Mouse (Mus musculus) telencephalon, adult 2 months (tissue): ENCODE results near the gene Slc25a44.
"Not testable (repeated sequence)": the region's sequence is repeated elsewhere in the genome, so short reads cannot be mapped to it uniquely, and the experiment has no call there.

Experiments
- DNase-seq: peaks from one replicate; pipeline ENCODE4 v3.0.0-alpha.2; 2011; ENCODE audit warnings: low read depth, low spot score

The Slc25a44 gene

DNA sequence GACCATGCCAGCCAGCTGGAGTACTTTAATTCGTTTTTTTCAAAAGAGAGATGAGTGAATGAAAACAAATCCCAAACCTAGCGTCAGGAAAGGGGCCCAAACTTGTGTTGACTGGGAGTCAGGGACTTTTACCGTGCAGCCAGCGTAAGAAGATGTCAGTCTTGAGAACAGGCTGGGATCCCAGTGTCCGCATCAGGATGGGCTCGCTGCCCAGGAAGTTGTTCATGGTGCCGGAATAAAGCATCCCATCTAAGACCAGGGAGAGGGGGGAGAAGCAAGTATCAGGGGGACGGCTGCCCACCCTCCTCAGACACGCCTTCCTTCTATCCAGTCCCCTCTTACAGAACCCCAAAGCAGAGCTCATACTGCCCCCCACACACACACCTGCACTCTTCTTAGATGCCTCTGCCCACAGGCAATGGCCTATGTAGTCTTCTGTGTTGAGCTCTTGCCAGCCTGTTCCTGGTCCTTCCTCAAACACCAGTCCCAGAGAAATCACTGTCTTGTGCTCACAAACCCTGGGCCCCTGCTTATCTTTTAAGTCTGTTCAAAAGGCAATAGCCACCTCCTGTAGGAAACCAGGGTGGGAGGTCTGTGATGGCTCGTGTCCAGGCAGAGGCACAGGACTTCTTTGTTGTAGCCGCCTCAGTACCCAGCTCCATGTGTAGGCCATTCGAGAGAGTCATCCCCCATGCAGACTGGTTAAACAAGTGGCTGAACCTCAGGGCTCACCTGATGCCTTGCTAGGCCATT lies 25.6 kb upstream of the Slc25a44 start:
- DNase-seq = no peak

- DNase-seq = no peak
These were observed 24.6 kb upstream of the Slc25a44 start for GRCm38 (mm10) chr3:88449395-88450023.

DNA sequence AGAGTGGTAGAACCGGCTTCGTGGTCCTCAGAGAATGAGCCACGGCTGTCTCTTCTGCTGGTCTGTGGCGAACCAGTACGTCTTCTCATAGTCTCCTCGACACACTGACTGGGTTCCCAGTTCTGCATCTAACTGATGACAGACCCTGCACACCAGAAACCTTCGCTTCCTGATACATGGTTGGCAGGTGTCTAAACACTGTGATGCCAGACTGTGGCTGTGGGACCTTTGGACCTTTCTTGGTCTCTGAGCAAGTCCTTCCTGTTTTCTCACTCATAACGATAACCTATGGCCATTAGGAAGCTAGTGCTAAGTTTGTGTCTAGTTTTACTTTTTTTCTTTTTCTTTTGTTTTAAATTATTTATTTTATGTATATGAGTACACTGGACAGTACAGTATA lies 23.5 kb upstream of the Slc25a44 start:
- no peak for DNase-seq

GRCm38 (mm10) chr3:88447676-88448183 lies 22.8 kb upstream of the Slc25a44 start:
- no peak for DNase-seq

DNA sequence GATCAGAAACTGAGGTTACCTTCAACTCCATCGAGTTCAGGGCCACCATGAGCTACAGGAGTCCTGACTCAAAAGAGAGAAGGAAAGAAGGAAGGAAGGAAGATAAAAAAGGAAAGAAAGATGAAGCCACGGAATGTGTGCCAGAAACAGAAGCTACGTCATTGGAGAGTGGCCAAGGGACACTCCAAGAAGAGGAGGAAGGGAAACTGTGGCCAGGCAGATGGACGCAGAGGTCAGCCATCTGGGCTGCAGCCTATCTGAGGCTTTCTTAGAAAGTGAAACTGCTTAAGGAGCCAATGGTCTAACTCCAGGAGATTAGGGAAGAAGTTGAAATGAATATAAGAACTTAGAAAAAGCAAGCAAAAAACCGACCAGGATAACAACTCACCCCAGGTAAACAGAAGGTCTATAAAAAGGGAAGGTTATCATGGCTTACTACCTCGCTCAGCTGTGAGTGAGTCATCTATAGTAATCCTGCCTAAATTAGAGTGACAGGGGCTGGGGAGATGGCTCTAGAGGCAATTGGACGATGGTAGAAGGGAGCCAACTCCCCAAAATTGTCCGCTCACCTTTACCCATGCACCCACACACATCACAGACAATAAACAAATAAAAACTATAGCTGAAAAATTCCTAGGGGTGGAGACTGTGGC lies 21.7 kb upstream of the Slc25a44 start:
- no peak for DNase-seq

- DNase-seq = no peak
These were observed 17.9 kb upstream of the Slc25a44 start for GRCm38 (mm10) chr3:88442888-88443287.

DNA sequence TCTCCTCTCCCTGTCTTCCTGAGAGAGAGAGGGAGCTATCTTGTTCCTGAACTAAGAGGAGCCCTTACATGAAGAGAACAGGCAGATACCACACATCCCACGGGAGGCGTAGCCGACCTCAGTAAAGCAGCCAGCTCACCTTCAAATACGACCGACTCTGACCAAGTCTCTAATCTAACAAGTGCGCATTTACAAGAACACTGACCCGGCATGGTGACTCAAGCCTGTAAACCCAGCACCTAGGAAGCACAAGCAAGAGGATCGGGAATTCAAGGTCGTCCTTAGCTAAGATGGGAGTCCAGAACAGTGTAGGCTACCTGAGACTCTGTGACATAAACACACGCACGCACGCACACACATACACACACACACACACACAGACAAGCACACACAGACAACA lies 17.5 kb upstream of the Slc25a44 start:
- DNase-seq = no peak

GRCm38 (mm10) chr3:88440500-88441381 lies 15.8 kb upstream of the Slc25a44 start:
- peak; percentile 72 for DNase-seq

DNA sequence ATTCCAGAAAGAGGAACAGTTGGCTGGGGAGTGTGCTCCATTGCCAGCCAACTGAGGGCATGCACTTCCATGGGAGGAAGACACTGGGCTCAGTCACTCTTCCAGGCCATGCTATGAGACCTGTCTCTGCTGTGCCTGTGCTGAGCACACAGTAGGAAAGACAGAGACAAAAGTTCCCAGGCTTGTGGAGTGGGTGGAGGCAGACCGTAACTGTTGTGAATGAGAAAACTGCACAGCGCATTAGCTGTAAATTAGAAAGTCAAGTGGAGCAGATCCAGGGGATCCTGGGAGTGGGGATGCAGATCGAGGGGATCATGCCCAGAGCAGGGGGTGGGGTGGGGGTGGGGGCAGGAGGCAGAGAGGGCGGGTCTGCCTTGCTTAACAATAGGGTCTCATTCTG lies 14.6 kb upstream of the Slc25a44 start:
- DNase-seq = no peak

- no peak for DNase-seq
These were observed 12.5 kb upstream of the Slc25a44 start for GRCm38 (mm10) chr3:88437454-88437853.

GRCm38 (mm10) chr3:88436395-88437201 lies 11.7 kb upstream of the Slc25a44 start:
- no peak for DNase-seq

GRCm38 (mm10) chr3:88435515-88435914 lies 10.6 kb upstream of the Slc25a44 start:
- DNase-seq = peak; percentile 90

DNA sequence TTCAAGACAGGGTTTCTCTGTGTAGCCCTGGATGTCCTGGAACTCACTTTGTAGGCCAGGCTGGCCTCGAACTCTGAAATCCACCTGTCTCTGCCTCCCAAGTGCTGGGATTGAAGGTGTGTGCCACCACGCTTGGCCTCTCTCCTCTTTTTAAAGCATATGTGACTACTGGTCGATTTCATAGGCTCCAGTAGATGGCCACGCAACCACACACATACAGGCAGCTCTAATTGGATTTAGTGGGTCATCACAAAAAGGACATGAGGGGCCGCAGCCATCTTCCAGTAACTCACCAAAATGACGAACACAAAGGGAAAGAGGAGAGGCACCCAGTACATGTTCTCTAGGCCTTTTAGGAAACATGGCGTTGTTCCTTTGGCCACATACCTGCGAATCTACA lies 3.7 kb upstream of the Slc25a44 start:
- not testable (repeated sequence) for DNase-seq

GRCm38 (mm10) chr3:88427342-88427905 lies 2.5 kb upstream of the Slc25a44 start:
- DNase-seq = no peak

DNA sequence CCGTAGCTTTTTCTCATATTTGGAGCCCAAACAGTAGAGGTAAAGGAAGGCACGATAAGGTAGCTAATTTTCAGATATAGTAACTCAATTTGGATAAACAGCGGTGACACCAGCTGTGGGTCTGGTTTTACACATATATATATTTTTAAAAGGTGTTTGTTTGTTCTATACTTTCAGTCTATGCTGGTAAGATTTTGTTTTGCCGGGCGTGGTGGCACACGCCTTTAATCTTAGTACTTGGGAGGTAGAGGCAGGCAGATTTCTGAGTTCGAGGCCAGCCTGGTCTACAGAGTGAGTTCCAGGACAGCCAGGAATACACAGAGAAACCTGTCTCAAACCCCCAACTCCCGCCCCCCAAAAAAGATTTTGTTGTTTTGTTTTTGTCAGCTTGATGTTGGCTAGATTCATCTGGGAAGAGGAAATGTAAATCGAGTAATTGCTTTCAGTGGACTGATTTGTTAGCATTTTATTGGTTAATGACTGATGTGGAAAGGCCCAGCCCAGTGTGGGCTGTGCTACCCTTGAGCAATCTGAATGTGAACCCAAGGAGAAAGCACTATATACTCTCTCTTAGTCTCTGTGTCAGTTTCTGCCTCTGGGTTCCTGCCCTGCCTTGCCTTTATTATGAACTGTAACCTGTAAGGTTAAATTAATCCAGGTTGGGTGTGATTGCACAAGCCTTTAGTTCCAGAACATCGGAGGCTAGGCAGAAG lies 925 bp upstream of the Slc25a44 start:
- DNase-seq = no peak

DNA sequence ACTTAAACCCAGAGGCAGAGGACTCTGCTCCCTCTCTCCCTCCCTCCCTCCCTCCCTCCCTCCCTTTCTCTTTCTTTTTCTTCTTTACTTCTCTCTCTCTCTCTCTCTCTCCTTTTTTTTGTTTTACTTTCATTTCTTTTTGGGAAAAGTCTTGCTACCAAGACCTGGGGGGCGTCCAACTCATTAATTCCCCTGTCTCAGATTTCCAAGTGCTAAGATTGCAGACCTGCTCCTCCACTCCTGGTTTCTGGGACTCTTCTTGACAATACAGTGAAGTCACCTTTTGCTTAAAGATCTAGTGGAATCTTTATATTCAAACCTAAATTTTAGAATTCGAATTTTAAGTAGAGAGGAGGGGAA lies 371 bp upstream of the Slc25a44 start:
- DNase-seq = no peak

- DNase-seq = no peak
These were observed 2.8 kb downstream of the Slc25a44 start for GRCm38 (mm10) chr3:88422020-88422720.

DNA sequence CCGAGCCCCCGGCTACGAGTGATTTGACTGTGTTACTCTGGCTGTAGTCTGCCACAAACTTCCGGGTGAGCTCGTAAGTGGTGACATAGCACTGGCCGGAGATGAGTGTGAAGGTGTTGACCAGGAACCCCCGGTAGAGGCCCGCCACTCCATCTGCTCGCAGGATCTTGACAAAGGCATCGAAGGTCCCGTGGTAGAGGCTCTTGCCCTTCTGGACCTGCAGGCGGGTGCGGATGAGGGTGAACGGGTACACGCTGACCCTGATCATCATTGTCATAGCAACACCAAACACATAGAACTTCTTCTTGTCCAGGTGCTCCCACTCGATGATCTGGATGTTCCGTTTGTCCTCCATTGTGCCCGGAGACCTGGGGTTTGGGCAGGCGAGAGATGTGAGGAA lies 4.2 kb downstream of the Slc25a44 start:
- DNase-seq = no peak

DNA sequence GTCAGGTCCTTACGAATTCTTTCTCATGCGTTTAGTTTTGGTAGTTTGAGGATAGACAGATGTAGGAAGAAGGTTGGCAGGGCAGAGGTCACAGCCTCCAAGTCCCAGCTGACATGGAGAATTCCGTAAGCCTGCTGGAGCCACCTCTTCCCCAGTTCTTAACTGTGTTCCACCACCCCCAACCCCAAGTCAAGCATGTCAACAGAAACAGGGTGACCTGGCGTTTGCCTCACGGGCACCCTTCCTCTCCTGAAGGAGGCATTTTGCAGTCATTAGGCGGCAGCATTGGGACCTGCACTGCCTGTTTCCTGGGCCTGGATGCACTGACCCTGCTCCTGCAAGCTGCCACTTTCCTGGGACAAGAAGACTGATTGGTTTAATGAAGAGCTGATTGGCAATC lies 6.9 kb downstream of the Slc25a44 start:
- no peak for DNase-seq
